Mouse (Mus musculus) embryonic fibroblast, embryonic 13.5 days (primary cell): ENCODE measurements at regions not wholly inside any gene's neighbourhood (a gene's known extent, or its start where the extent isn't known, plus 50 kb on each side); places are given as distances from the start of the nearest gene placed in this dataset.
A peak's percentile ranks its signal among the peaks of the same experiment; 100 is the strongest.

Experiments
- H3K27ac ChIP-seq: 2 replicates; pipeline ENCODE4 v1.5.1; 2012; ENCODE audit warnings: low read length, control low read depth, inconsistent platforms; ENCODE audit not compliant: insufficient read depth
- H3K4me1 ChIP-seq: 2 replicates; pipeline ENCODE4 v1.6.1; 2011; ENCODE audit warnings: low read length; ENCODE audit not compliant: control insufficient read depth, insufficient read depth
- H3K4me3 ChIP-seq: 2 replicates; pipeline ENCODE4 v1.5.1; 2011; ENCODE audit warnings: mild to moderate bottlenecking, control low read depth, low read length; ENCODE audit not compliant: insufficient read depth
- CTCF ChIP-seq: IDR thresholded peaks from 2 replicates; pipeline ENCODE4 v1.5.1; 2011; ENCODE audit warnings: mild to moderate bottlenecking, control low read depth, low read length, moderate library complexity, borderline replicate concordance; ENCODE audit not compliant: insufficient read depth
- POLR2A ChIP-seq: IDR thresholded peaks from 2 replicates; pipeline ENCODE4 v1.6.1; 2011; ENCODE audit warnings: low read depth, mild to moderate bottlenecking, control low read depth, low read length, moderate library complexity

GRCm38 (mm10) chr16:15084753-15085728 lies 178.6 kb downstream of the Efcab1 start:
- Histone ChIP-seq H3K27ac (peak overlapping the region; percentile 98), H3K4me3 (peak overlapping the region; percentile 30), H3K4me1 (peaks cover 2% of the 10 kb centered on the region; the same call in 1 of the 2 replicates)
- TF ChIP-seq POLR2A (peak; percentile 35; the same call in 1 of the 2 replicates), CTCF (no peak)

- TF ChIP-seq CTCF, result no peak
- no peak for TF ChIP-seq POLR2A
- Histone ChIP-seq H3K4me3 (no peak overlapping the region), H3K4me1 (peaks cover 2% of the 10 kb centered on the region; the same call in 1 of the 2 replicates), H3K27ac (peak overlapping the region; percentile 64)
Observed at GRCm38 (mm10) chr16:15086556-15086955, 180.2 kb downstream of the Efcab1 start.

GRCm38 (mm10) chr16:15103938-15104337 lies 197.5 kb downstream of the Efcab1 start:
- peak overlapping the region; percentile 40; the same call in 1 of the 2 replicates for H3K27ac ChIP-seq
- no peaks in the 10 kb centered on the region for H3K4me1 ChIP-seq
- TF ChIP-seq CTCF (no peak), POLR2A (no peak)
- H3K4me3 ChIP-seq, result no peak overlapping the region

- no peak overlapping the region for H3K4me3 ChIP-seq
- no peaks in the 10 kb centered on the region for H3K4me1 ChIP-seq
- no peak for TF ChIP-seq CTCF
- TF ChIP-seq POLR2A, result no peak
- H3K27ac ChIP-seq, result no peak overlapping the region
Observed at GRCm38 (mm10) chr16:15107234-15107633, 200.8 kb downstream of the Efcab1 start.

GRCm38 (mm10) chr16:15113131-15113530 lies 204.1 kb upstream of the Gm21897 start:
- no peak overlapping the region for H3K27ac ChIP-seq
- H3K4me1 ChIP-seq, result peaks cover 7% of the 10 kb centered on the region
- TF ChIP-seq CTCF (no peak), POLR2A (no peak)
- H3K4me3 ChIP-seq, result no peak overlapping the region

- TF ChIP-seq POLR2A (no peak), CTCF (no peak)
- no peak overlapping the region for H3K4me3 ChIP-seq
Observed at GRCm38 (mm10) chr16:15113989-15114556, 203.2 kb upstream of the Gm21897 start.

GRCm38 (mm10) chr16:15114574-15115230 lies 202.6 kb upstream of the Gm21897 start:
- H3K4me1 ChIP-seq, result peaks cover 7% of the 10 kb centered on the region
- TF ChIP-seq CTCF (no peak), POLR2A (no peak)
- no peak overlapping the region for H3K4me3 ChIP-seq
- H3K27ac ChIP-seq, result no peak overlapping the region

More at GRCm38 (mm10) chr16:15113989-15114556, 203.2 kb upstream of the Gm21897 start:
- H3K27ac ChIP-seq, result no peak overlapping the region
- H3K4me1 ChIP-seq, result peaks cover 7% of the 10 kb centered on the region

- Histone ChIP-seq H3K27ac (no peak overlapping the region), H3K4me3 (no peak overlapping the region), H3K4me1 (peaks cover 7% of the 10 kb centered on the region)
- TF ChIP-seq CTCF, result no peak
- TF ChIP-seq POLR2A, result no peak
Observed at GRCm38 (mm10) chr16:15115386-15115785, 201.9 kb upstream of the Gm21897 start.

GRCm38 (mm10) chr16:15119799-15120198 lies 197.5 kb upstream of the Gm21897 start:
- no peak overlapping the region for H3K27ac ChIP-seq
- H3K4me1 ChIP-seq, result peaks cover 3% of the 10 kb centered on the region; the same call in 1 of the 2 replicates
- no peak overlapping the region for H3K4me3 ChIP-seq
- TF ChIP-seq POLR2A (no peak), CTCF (no peak)
